Mouse (Mus musculus): Measurements from ENCODE around the gene Hps3. TPM values are rescaled to one million over a fixed set of nuclear protein-coding genes. Genes with fewer than 3 reads are reported as not detected.

Gene Hps3
- polyA plus RNA-seq, 1 experiment from 2014 or later, result 12.0 TPM

GRCm38 (mm10) chr3:20033761-20034718 is 1.1 kb downstream of the Hps3 start:
- Histone ChIP-seq H3K27me3 (ENCODE audit: control insufficient read depth, insufficient read depth, low read length) (no peaks in the 10 kb centered on the region), H3K9ac (ENCODE audit: low read length) (peak overlapping the region; percentile 81), H3K4me1 (ENCODE audit: control insufficient read depth, insufficient read depth, low read length) (peaks cover 11% of the 10 kb centered on the region), H3K9me3 (replicated peaks; ENCODE audit: control insufficient read depth, low read length) (no peaks in the 10 kb centered on the region), H3K4me3 (ENCODE audit: low read length) (peak overlapping the region; percentile 97), H3K27ac (ENCODE audit: low read length) (peak overlapping the region; percentile 82), H3K4me2 (ENCODE audit: low read depth, low read length) (peak overlapping the region; percentile 86), H3K36me3 (ENCODE audit: control insufficient read depth, insufficient read depth) (no peaks in the 10 kb centered on the region)
- 14% methylated on average over 10 of the region's 10 CpGs for WGBS
- ATAC-seq (replicated peaks; ENCODE audit: extremely low read depth, insufficient read depth, low FRiP score), result no peak

- 87% methylated on average over 6 of the region's 6 CpGs for WGBS
- H3K4me2 ChIP-seq (ENCODE audit: low read depth, low read length), result no peak overlapping the region
Measured at GRCm38 (mm10) chr3:20030807-20031206, 4.3 kb downstream of the Hps3 start.

GRCm38 (mm10) chr3:20028640-20029039 is 6.5 kb downstream of the Hps3 start:
- no peak for ATAC-seq (replicated peaks; ENCODE audit: extremely low read depth, insufficient read depth, low FRiP score)
- Histone ChIP-seq H3K27ac (ENCODE audit: low read length) (no peak overlapping the region), H3K9ac (ENCODE audit: low read length) (no peak overlapping the region), H3K9me3 (replicated peaks; ENCODE audit: control insufficient read depth, low read length) (no peaks in the 10 kb centered on the region), H3K4me2 (ENCODE audit: low read depth, low read length) (no peak overlapping the region), H3K27me3 (ENCODE audit: control insufficient read depth, insufficient read depth, low read length) (no peaks in the 10 kb centered on the region), H3K4me3 (ENCODE audit: low read length) (no peak overlapping the region), H3K36me3 (ENCODE audit: control insufficient read depth, insufficient read depth) (peaks cover 31% of the 10 kb centered on the region), H3K4me1 (ENCODE audit: control insufficient read depth, insufficient read depth, low read length) (0 out of 2 replicates have a peak, but pooled peaks cover 2% of the 10 kb centered on the region)
- 92% methylated on average over 3 of the region's 3 CpGs for WGBS

More at GRCm38 (mm10) chr3:20030807-20031206, 4.3 kb downstream of the Hps3 start:
- Histone ChIP-seq H3K4me3 (ENCODE audit: low read length) (no peak overlapping the region), H3K27me3 (ENCODE audit: control insufficient read depth, insufficient read depth, low read length) (no peaks in the 10 kb centered on the region), H3K36me3 (ENCODE audit: control insufficient read depth, insufficient read depth) (peaks cover 15% of the 10 kb centered on the region), H3K27ac (ENCODE audit: low read length) (no peak overlapping the region), H3K4me1 (ENCODE audit: control insufficient read depth, insufficient read depth, low read length) (peaks cover 11% of the 10 kb centered on the region), H3K9ac (ENCODE audit: low read length) (no peak overlapping the region), H3K9me3 (replicated peaks; ENCODE audit: control insufficient read depth, low read length) (no peaks in the 10 kb centered on the region)
- no peak for ATAC-seq (replicated peaks; ENCODE audit: extremely low read depth, insufficient read depth, low FRiP score)

- H3K4me2 ChIP-seq (ENCODE audit: low read depth, low read length), result no peak overlapping the region
- H3K9me3 ChIP-seq (replicated peaks; ENCODE audit: control insufficient read depth, low read length), result no peaks in the 10 kb centered on the region
- peaks cover 36% of the 10 kb centered on the region for H3K36me3 ChIP-seq (ENCODE audit: control insufficient read depth, insufficient read depth)
- no peak overlapping the region for H3K9ac ChIP-seq (ENCODE audit: low read length)
- 90% methylated on average over 5 of the region's 5 CpGs for WGBS
- no peaks in the 10 kb centered on the region for H3K4me1 ChIP-seq (ENCODE audit: control insufficient read depth, insufficient read depth, low read length)
- no peak overlapping the region for H3K27ac ChIP-seq (ENCODE audit: low read length)
- no peak overlapping the region for H3K4me3 ChIP-seq (ENCODE audit: low read length)
- ATAC-seq (replicated peaks; ENCODE audit: extremely low read depth, insufficient read depth, low FRiP score), result no peak
- H3K27me3 ChIP-seq (ENCODE audit: control insufficient read depth, insufficient read depth, low read length), result no peaks in the 10 kb centered on the region
Measured at GRCm38 (mm10) chr3:20027788-20028187, 7.3 kb downstream of the Hps3 start.

- H3K4me3 ChIP-seq (ENCODE audit: low read length), result no peak overlapping the region
- H3K36me3 ChIP-seq (ENCODE audit: control insufficient read depth, insufficient read depth), result peaks cover 40% of the 10 kb centered on the region
- H3K4me2 ChIP-seq (ENCODE audit: low read depth, low read length), result no peak overlapping the region
- H3K27ac ChIP-seq (ENCODE audit: low read length), result no peak overlapping the region
- H3K9me3 ChIP-seq (replicated peaks; ENCODE audit: control insufficient read depth, low read length), result no peaks in the 10 kb centered on the region
- ATAC-seq (replicated peaks; ENCODE audit: extremely low read depth, insufficient read depth, low FRiP score), result no peak
- H3K4me1 ChIP-seq (ENCODE audit: control insufficient read depth, insufficient read depth, low read length), result no peaks in the 10 kb centered on the region
- no peak overlapping the region for H3K9ac ChIP-seq (ENCODE audit: low read length)
- WGBS, result 88% methylated on average over 8 of the region's 8 CpGs
- no peaks in the 10 kb centered on the region for H3K27me3 ChIP-seq (ENCODE audit: control insufficient read depth, insufficient read depth, low read length)
Measured at GRCm38 (mm10) chr3:20026996-20027689, 8.0 kb downstream of the Hps3 start.

GRCm38 (mm10) chr3:20026481-20026880 is 8.6 kb downstream of the Hps3 start:
- H3K36me3 ChIP-seq (ENCODE audit: control insufficient read depth, insufficient read depth), result peaks cover 40% of the 10 kb centered on the region

GRCm38 (mm10) chr3:20023832-20024231 is 11.3 kb downstream of the Hps3 start:
- Histone ChIP-seq H3K4me1 (ENCODE audit: control insufficient read depth, insufficient read depth, low read length) (no peaks in the 10 kb centered on the region), H3K27me3 (ENCODE audit: control insufficient read depth, insufficient read depth, low read length) (no peaks in the 10 kb centered on the region), H3K9ac (ENCODE audit: low read length) (no peak overlapping the region), H3K4me2 (ENCODE audit: low read depth, low read length) (no peak overlapping the region), H3K27ac (ENCODE audit: low read length) (no peak overlapping the region), H3K36me3 (ENCODE audit: control insufficient read depth, insufficient read depth) (peaks cover 45% of the 10 kb centered on the region), H3K4me3 (ENCODE audit: low read length) (no peak overlapping the region), H3K9me3 (replicated peaks; ENCODE audit: control insufficient read depth, low read length) (no peaks in the 10 kb centered on the region)
- WGBS, result 70% methylated on average over 1 of the region's 1 CpGs
- no peak for ATAC-seq (replicated peaks; ENCODE audit: extremely low read depth, insufficient read depth, low FRiP score)

More at GRCm38 (mm10) chr3:20026481-20026880, 8.6 kb downstream of the Hps3 start:
- Histone ChIP-seq H3K27ac (ENCODE audit: low read length) (no peak overlapping the region), H3K4me1 (ENCODE audit: control insufficient read depth, insufficient read depth, low read length) (no peaks in the 10 kb centered on the region), H3K4me3 (ENCODE audit: low read length) (no peak overlapping the region), H3K9ac (ENCODE audit: low read length) (no peak overlapping the region), H3K27me3 (ENCODE audit: control insufficient read depth, insufficient read depth, low read length) (no peaks in the 10 kb centered on the region), H3K4me2 (ENCODE audit: low read depth, low read length) (no peak overlapping the region), H3K9me3 (replicated peaks; ENCODE audit: control insufficient read depth, low read length) (no peaks in the 10 kb centered on the region)
- ATAC-seq (replicated peaks; ENCODE audit: extremely low read depth, insufficient read depth, low FRiP score), result no peak

GRCm38 (mm10) chr3:20018076-20018475 is 17.0 kb downstream of the Hps3 start:
- H3K27ac ChIP-seq (ENCODE audit: low read length), result no peak overlapping the region
- H3K9ac ChIP-seq (ENCODE audit: low read length), result no peak overlapping the region
- ATAC-seq (replicated peaks; ENCODE audit: extremely low read depth, insufficient read depth, low FRiP score), result no peak
- peaks cover 24% of the 10 kb centered on the region for H3K36me3 ChIP-seq (ENCODE audit: control insufficient read depth, insufficient read depth)
- no peaks in the 10 kb centered on the region for H3K27me3 ChIP-seq (ENCODE audit: control insufficient read depth, insufficient read depth, low read length)
- no peaks in the 10 kb centered on the region for H3K4me1 ChIP-seq (ENCODE audit: control insufficient read depth, insufficient read depth, low read length)
- no peaks in the 10 kb centered on the region for H3K9me3 ChIP-seq (replicated peaks; ENCODE audit: control insufficient read depth, low read length)
- no peak overlapping the region for H3K4me2 ChIP-seq (ENCODE audit: low read depth, low read length)
- H3K4me3 ChIP-seq (ENCODE audit: low read length), result no peak overlapping the region
- 71% methylated on average over 8 of the region's 8 CpGs for WGBS

GRCm38 (mm10) chr3:20014454-20014853 is 20.7 kb downstream of the Hps3 start:
- ATAC-seq (replicated peaks; ENCODE audit: extremely low read depth, insufficient read depth, low FRiP score), result no peak
- Histone ChIP-seq H3K4me1 (ENCODE audit: control insufficient read depth, insufficient read depth, low read length) (no peaks in the 10 kb centered on the region), H3K9me3 (replicated peaks; ENCODE audit: control insufficient read depth, low read length) (no peaks in the 10 kb centered on the region), H3K4me2 (ENCODE audit: low read depth, low read length) (no peak overlapping the region), H3K4me3 (ENCODE audit: low read length) (no peak overlapping the region), H3K27me3 (ENCODE audit: control insufficient read depth, insufficient read depth, low read length) (no peaks in the 10 kb centered on the region), H3K27ac (ENCODE audit: low read length) (no peak overlapping the region), H3K9ac (ENCODE audit: low read length) (no peak overlapping the region), H3K36me3 (ENCODE audit: control insufficient read depth, insufficient read depth) (peaks cover 22% of the 10 kb centered on the region)
- 98% methylated on average over 2 of the region's 2 CpGs for WGBS

Measured in heart, embryonic 16.5 days (tissue).